Mouse (Mus musculus) forebrain, embryonic 11.5 days (tissue): ENCODE data around the gene 4930426L09Rik. TPM values are rescaled to one million over a fixed set of nuclear protein-coding genes. Genes with fewer than 3 reads are reported as not detected.
"Not testable (repeated sequence)": the region's sequence is repeated elsewhere in the genome, so short reads cannot be mapped to it uniquely, and the experiment has no call there.

Source experiments
- ATAC-seq: fragments of 200-750 bp; cut with Nextera tagmentation; replicated peaks from 2 replicates; pipeline ENCODE4 v1.8.0; 2017; ENCODE audit warnings: moderate TSS enrichment; ENCODE audit not compliant: low FRiP score
- DNase-seq: peaks from one replicate; pipeline ENCODE4 v3.0.0-alpha.2; 2017; ENCODE audit warnings: low spot score
- H3K27ac ChIP-seq: fragments of 300-500 bp; sonication (generic); 2 replicates; pipeline ENCODE4 v1.5.1; 2014; ENCODE audit warnings: low read depth, low read length
- H3K27me3 ChIP-seq: fragments of 300-500 bp; sonication (generic); 2 replicates; pipeline ENCODE4 v1.6.1; 2014; ENCODE audit warnings: mild to moderate bottlenecking, low read length, mixed read lengths; ENCODE audit not compliant: control insufficient read depth, insufficient read depth
- H3K36me3 ChIP-seq: fragments of 300-500 bp; sonication (generic); 2 replicates; pipeline ENCODE4 v1.6.1; 2014; ENCODE audit warnings: mild to moderate bottlenecking, low read length, moderate library complexity, mixed read lengths; ENCODE audit not compliant: control insufficient read depth, insufficient read depth
- H3K4me1 ChIP-seq: fragments of 300-500 bp; sonication (generic); replicated peaks from 2 replicates; pipeline ENCODE4 v1.6.1; 2014; ENCODE audit warnings: low read length, mixed read lengths; ENCODE audit not compliant: control insufficient read depth, insufficient read depth
- H3K4me2 ChIP-seq: fragments of 300-500 bp; sonication (generic); 2 replicates; pipeline ENCODE4 v1.6.1; 2014; ENCODE audit warnings: low read depth, mild to moderate bottlenecking, low read length, moderate library complexity, mixed read lengths; ENCODE audit not compliant: severe bottlenecking
- H3K4me3 ChIP-seq: fragments of 300-500 bp; sonication (generic); 2 replicates; pipeline ENCODE4 v1.5.1; 2014; ENCODE audit warnings: low read depth, low read length
- H3K9ac ChIP-seq: fragments of 300-500 bp; sonication (generic); 2 replicates; pipeline ENCODE4 v1.6.1; 2014; ENCODE audit warnings: low read length
- H3K9me3 ChIP-seq: fragments of 300-500 bp; sonication (generic); 2 replicates; pipeline ENCODE4 v1.6.1; 2016; ENCODE audit warnings: low read length, mixed read lengths; ENCODE audit not compliant: control insufficient read depth
- WGBS: fragments of 180-500 bp; shearing (Covaris S2); extraction: QIAGEN DNeasy Blood & Tissue Kit; methylation state at CpG from one replicate; pipeline ENCODE4 v1.1.7; 2014; 5-methylcytosine and 5-hydroxymethylcytosine counted together
- polyA plus RNA-seq: library from polyadenylated mRNA; unstranded; fragments of >200 nt; fragmentation: Nextera tagmentation; extraction: Ambion mirVana; gene quantifications from 2 replicates; pipeline ENCODE4 v1.2.1, GENCODE M21; 2014

Gene 4930426L09Rik
- polyA plus RNA-seq, 1 experiment from 2014 or later = 0.25 TPM

GRCm38 (mm10) chr2:18992512-18993510 is 5.3 kb upstream of the 4930426L09Rik start:
- peaks cover 10% of the 10 kb centered on the region for H3K4me1 ChIP-seq
- H3K27ac ChIP-seq = no peak overlapping the region
- no peaks in the 10 kb centered on the region for H3K36me3 ChIP-seq
- H3K4me2 ChIP-seq = no peak overlapping the region
- WGBS = 84% methylated on average over 7 of the region's 7 CpGs
- 0 out of 2 replicates have a peak, but pooled peaks cover 4% of the 10 kb centered on the region for H3K9me3 ChIP-seq
- DNase-seq (no peak), ATAC-seq (no peak)
- H3K9ac ChIP-seq = no peak overlapping the region
- no peak overlapping the region for H3K4me3 ChIP-seq
- 0 out of 2 replicates have a peak, but pooled peaks cover 2% of the 10 kb centered on the region for H3K27me3 ChIP-seq

- H3K4me2 ChIP-seq = peak overlapping the region; percentile 99
- H3K27ac ChIP-seq = no peak overlapping the region
- ATAC-seq (no peak), DNase-seq (peak; percentile 62)
- H3K4me1 ChIP-seq = peaks cover 10% of the 10 kb centered on the region
- H3K27me3 ChIP-seq = 0 out of 2 replicates have a peak, but pooled peaks cover 2% of the 10 kb centered on the region
- under 1% methylated on average over 25 of the region's 25 CpGs for WGBS
- no peaks in the 10 kb centered on the region for H3K36me3 ChIP-seq
- peak overlapping the region; percentile 69 for H3K4me3 ChIP-seq
- peak overlapping the region; percentile 86 for H3K9ac ChIP-seq
- H3K9me3 ChIP-seq = 0 out of 2 replicates have a peak, but pooled peaks cover 2% of the 10 kb centered on the region
These were observed 1.5 kb upstream of the 4930426L09Rik start for GRCm38 (mm10) chr2:18996451-18997211.

- ATAC-seq (peak; percentile 78), DNase-seq (no peak)
- Histone ChIP-seq H3K9me3 (no peaks in the 10 kb centered on the region), H3K27ac (peak overlapping the region; percentile 86), H3K4me3 (peak overlapping the region; percentile 69), H3K36me3 (no peaks in the 10 kb centered on the region), H3K4me1 (peaks cover 10% of the 10 kb centered on the region), H3K4me2 (peak overlapping the region; percentile 99), H3K9ac (peak overlapping the region; percentile 86), H3K27me3 (0 out of 2 replicates have a peak, but pooled peaks cover 2% of the 10 kb centered on the region)
- under 1% methylated on average over 42 of the region's 46 CpGs for WGBS
These were observed 664 bp upstream of the 4930426L09Rik start for GRCm38 (mm10) chr2:18997387-18997971.

- Histone ChIP-seq H3K9me3 (no peaks in the 10 kb centered on the region), H3K4me2 (no peak overlapping the region), H3K27me3 (0 out of 2 replicates have a peak, but pooled peaks cover 2% of the 10 kb centered on the region), H3K36me3 (no peaks in the 10 kb centered on the region), H3K4me1 (peaks cover 10% of the 10 kb centered on the region), H3K9ac (no peak overlapping the region), H3K4me3 (no peak overlapping the region), H3K27ac (no peak overlapping the region)
- WGBS = 80% methylated on average over 2 of the region's 2 CpGs
- DNase-seq (no peak), ATAC-seq (no peak)
These were observed 1.3 kb downstream of the 4930426L09Rik start for GRCm38 (mm10) chr2:18999395-18999794.

GRCm38 (mm10) chr2:19004801-19005200 is 6.7 kb downstream of the 4930426L09Rik start:
- H3K9ac ChIP-seq = no peak overlapping the region
- H3K27ac ChIP-seq = no peak overlapping the region
- no peak overlapping the region for H3K4me2 ChIP-seq
- H3K9me3 ChIP-seq = no peaks in the 10 kb centered on the region
- H3K4me3 ChIP-seq = no peak overlapping the region
- no peak for ATAC-seq
- H3K4me1 ChIP-seq = no peaks in the 10 kb centered on the region
- no peaks in the 10 kb centered on the region; the same call in 1 of the 2 replicates for H3K27me3 ChIP-seq
- WGBS = 81% methylated on average over 10 of the region's 10 CpGs
- no peaks in the 10 kb centered on the region for H3K36me3 ChIP-seq
- no peak for DNase-seq

- H3K9ac ChIP-seq = no peak overlapping the region
- no peak for ATAC-seq
- WGBS = 85% methylated on average over 7 of the region's 7 CpGs
These were observed 8.0 kb downstream of the 4930426L09Rik start for GRCm38 (mm10) chr2:19006124-19006523.

GRCm38 (mm10) chr2:19007580-19007979 is 9.4 kb downstream of the 4930426L09Rik start:
- no peak overlapping the region for H3K4me3 ChIP-seq
- DNase-seq (no peak), ATAC-seq (no peak)
- H3K27me3 ChIP-seq = no peaks in the 10 kb centered on the region; the same call in 1 of the 2 replicates
- WGBS = 82% methylated on average over 4 of the region's 4 CpGs
- no peaks in the 10 kb centered on the region for H3K9me3 ChIP-seq
- no peaks in the 10 kb centered on the region for H3K4me1 ChIP-seq
- no peaks in the 10 kb centered on the region for H3K36me3 ChIP-seq
- no peak overlapping the region for H3K9ac ChIP-seq
- H3K4me2 ChIP-seq = no peak overlapping the region
- no peak overlapping the region for H3K27ac ChIP-seq

More at GRCm38 (mm10) chr2:19006124-19006523, 8.0 kb downstream of the 4930426L09Rik start:
- Histone ChIP-seq H3K4me3 (no peak overlapping the region), H3K4me2 (no peak overlapping the region), H3K27ac (no peak overlapping the region), H3K4me1 (no peaks in the 10 kb centered on the region), H3K36me3 (no peaks in the 10 kb centered on the region), H3K27me3 (no peaks in the 10 kb centered on the region; the same call in 1 of the 2 replicates), H3K9me3 (no peaks in the 10 kb centered on the region)
- DNase-seq = no peak

GRCm38 (mm10) chr2:19010541-19010940 is 12.4 kb downstream of the 4930426L09Rik start:
- 79% methylated on average over 1 of the region's 1 CpGs for WGBS
- DNase-seq, H3K4me3 ChIP-seq, H3K4me2 ChIP-seq, ATAC-seq, H3K27me3 ChIP-seq, H3K4me1 ChIP-seq, H3K9me3 ChIP-seq, H3K9ac ChIP-seq, H3K27ac ChIP-seq, H3K36me3 ChIP-seq: not testable (repeated sequence)
